Mouse (Mus musculus): ENCODE results near the gene Tada2a.
A peak's percentile ranks its signal among the peaks of the same experiment; 100 is the strongest.

Gene Tada2a

GRCm38 (mm10) chr11:84128943-84129798, at the start of gene Tada2a, which contains the start of gene Acaca:
Gene Tada2a, minus strand, starts transcription at chr11:84129600.
Gene Acaca, plus strand, starts transcription at chr11:84129672.
- peak; percentile 82 for DNase-seq (ENCODE audit: low read depth, low spot score)

- no peak for DNase-seq (ENCODE audit: low read depth, low spot score)
Measured at GRCm38 (mm10) chr11:84178571-84178970, 49.2 kb upstream of the Tada2a start.

GRCm38 (mm10) chr11:84172539-84173435, 43.4 kb upstream of the Tada2a start:
- DNase-seq (ENCODE audit: low read depth, low spot score): no peak

- DNase-seq (ENCODE audit: low read depth, low spot score): no peak
Measured at GRCm38 (mm10) chr11:84168701-84169288, 39.4 kb upstream of the Tada2a start.

- no peak for DNase-seq (ENCODE audit: low read depth, low spot score)
Measured at GRCm38 (mm10) chr11:84167046-84167526, 37.7 kb upstream of the Tada2a start, which contains the start of gene Gm11437. Gene Gm11437, minus strand, starts transcription at chr11:84167476.

GRCm38 (mm10) chr11:84164561-84164960, 35.2 kb upstream of the Tada2a start:
- no peak for DNase-seq (ENCODE audit: low read depth, low spot score)

- DNase-seq (ENCODE audit: low read depth, low spot score): no peak
Measured at GRCm38 (mm10) chr11:84164123-84164522, 34.7 kb upstream of the Tada2a start.

- no peak for DNase-seq (ENCODE audit: low read depth, low spot score)
Measured at GRCm38 (mm10) chr11:84156535-84157262, 27.3 kb upstream of the Tada2a start.

- DNase-seq (ENCODE audit: low read depth, low spot score): no peak
Measured at GRCm38 (mm10) chr11:84150884-84151283, 21.5 kb upstream of the Tada2a start.

GRCm38 (mm10) chr11:84146081-84146480, 16.7 kb upstream of the Tada2a start:
- no peak for DNase-seq (ENCODE audit: low read depth, low spot score)

GRCm38 (mm10) chr11:84145201-84145798, 15.9 kb upstream of the Tada2a start:
- DNase-seq (ENCODE audit: low read depth, low spot score): no peak

- peak; percentile 71 for DNase-seq (ENCODE audit: low read depth, low spot score)
Measured at GRCm38 (mm10) chr11:84141752-84142151, 12.4 kb upstream of the Tada2a start.

GRCm38 (mm10) chr11:84136453-84136852, 7.1 kb upstream of the Tada2a start:
- no peak for DNase-seq (ENCODE audit: low read depth, low spot score)

GRCm38 (mm10) chr11:84134331-84134860, 5.0 kb upstream of the Tada2a start:
- no peak for DNase-seq (ENCODE audit: low read depth, low spot score)

- DNase-seq (ENCODE audit: low read depth, low spot score): no peak
Measured at GRCm38 (mm10) chr11:84129799-84130185, 392 bp upstream of the Tada2a start.

GRCm38 (mm10) chr11:84127977-84128376, 1.4 kb downstream of the Tada2a start:
- DNase-seq (ENCODE audit: low read depth, low spot score): no peak

GRCm38 (mm10) chr11:84121051-84121956, 8.1 kb downstream of the Tada2a start:
- no peak for DNase-seq (ENCODE audit: low read depth, low spot score)

- DNase-seq (ENCODE audit: low read depth, low spot score): no peak
Measured at GRCm38 (mm10) chr11:84117431-84117830, 12.0 kb downstream of the Tada2a start.

GRCm38 (mm10) chr11:84116221-84116620, 13.2 kb downstream of the Tada2a start:
- no peak for DNase-seq (ENCODE audit: low read depth, low spot score)

Measured in WW6 (cell line).